Mouse (Mus musculus) layer of hippocampus, adult 2 months (tissue): ENCODE measurements at regions not wholly inside any gene's neighbourhood (a gene's known extent, or its start where the extent isn't known, plus 50 kb on each side); places are given as distances from the start of the nearest gene placed in this dataset.
A peak's percentile ranks its signal among the peaks of the same experiment; 100 is the strongest.

Experiments
- DNase-seq, 2 experiments: peaks; one replicate each; pipeline ENCODE4 v3.0.0; 2022; ENCODE audit warnings: low spot score in 2 of 2
- H3K27ac ChIP-seq: fragments of 200-600 bp; 2 replicates; pipeline ENCODE4 v1.8.1; 2022
- H3K4me3 ChIP-seq: fragments of 200-600 bp; 2 replicates; pipeline ENCODE4 v1.8.1; 2022; ENCODE audit warnings: mild to moderate bottlenecking
- CTCF ChIP-seq: fragments of 200-600 bp; conservative IDR thresholded peaks from 2 replicates; pipeline ENCODE4 v1.8.1; 2022; ENCODE audit warnings: antibody characterized with exemption, mild to moderate bottlenecking, moderate library complexity

DNA sequence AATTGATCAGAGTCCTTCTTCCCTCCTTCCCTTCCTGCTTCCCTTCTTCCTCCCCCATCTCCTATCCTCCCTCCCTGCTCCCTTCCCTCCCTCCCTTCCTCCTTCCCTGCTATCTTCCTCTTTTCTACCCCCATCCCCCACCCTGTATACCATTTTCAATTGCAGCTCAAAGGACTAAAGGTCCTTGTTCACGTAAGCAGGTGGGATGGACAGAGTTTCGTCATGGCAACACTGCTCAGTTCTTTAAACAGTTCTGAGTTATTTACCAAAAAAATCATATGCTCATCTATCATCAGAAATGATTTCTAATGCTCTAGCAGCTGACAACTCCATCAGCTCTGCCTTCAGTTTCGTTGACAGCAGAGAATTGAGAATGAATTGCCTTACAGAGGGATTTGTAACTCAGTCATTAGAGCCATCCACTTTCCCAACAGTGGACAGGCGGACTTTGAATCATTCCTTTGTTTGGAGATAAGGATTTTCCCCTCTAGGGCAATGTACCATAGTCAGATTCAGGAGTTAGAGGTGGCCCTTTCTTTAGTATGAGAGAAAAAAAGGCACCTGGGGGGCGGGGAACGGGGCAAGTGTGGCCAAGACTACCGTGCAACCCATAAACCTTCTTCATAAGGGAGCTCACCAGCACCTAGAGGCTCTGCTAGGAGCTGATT, 113.7 kb upstream of the Lrig1 start:
- no peak overlapping the region for H3K27ac ChIP-seq
- TF ChIP-seq CTCF = no peak
- no peak for DNase-seq
- H3K4me3 ChIP-seq = no peak overlapping the region

- no peak overlapping the region for H3K4me3 ChIP-seq
- H3K27ac ChIP-seq = no peak overlapping the region
- DNase-seq = no peak
- no peak for TF ChIP-seq CTCF
Observed at GRCm38 (mm10) chr6:94811846-94812245, 111.9 kb upstream of the Lrig1 start.

DNA sequence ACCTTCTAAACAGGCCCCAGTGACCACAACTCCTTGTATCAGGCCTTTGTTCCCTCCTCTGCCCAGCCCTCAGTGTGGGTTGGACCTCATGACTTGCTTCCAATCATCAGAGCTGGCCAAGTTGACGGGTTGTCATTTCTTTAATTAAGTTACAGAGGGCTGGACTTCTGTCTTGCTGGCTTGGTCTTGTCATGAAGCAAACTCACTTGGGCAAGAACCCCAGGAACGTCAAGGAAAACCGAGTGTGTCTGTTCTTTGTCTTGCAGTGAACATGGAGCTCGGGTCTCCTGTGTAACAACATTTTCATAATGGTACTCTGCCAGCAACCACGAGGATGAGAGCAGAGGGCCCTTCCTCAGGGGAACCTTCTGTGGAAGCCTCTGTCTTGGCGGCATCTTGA, 107.3 kb upstream of the Lrig1 start:
- Histone ChIP-seq H3K4me3 (no peak overlapping the region), H3K27ac (no peak overlapping the region)
- no peak for DNase-seq
- no peak for TF ChIP-seq CTCF

- no peak for DNase-seq
- no peak overlapping the region for H3K4me3 ChIP-seq
- TF ChIP-seq CTCF = no peak
- no peak overlapping the region for H3K27ac ChIP-seq
Observed at GRCm38 (mm10) chr6:94806481-94807160, 106.7 kb upstream of the Lrig1 start.

DNA sequence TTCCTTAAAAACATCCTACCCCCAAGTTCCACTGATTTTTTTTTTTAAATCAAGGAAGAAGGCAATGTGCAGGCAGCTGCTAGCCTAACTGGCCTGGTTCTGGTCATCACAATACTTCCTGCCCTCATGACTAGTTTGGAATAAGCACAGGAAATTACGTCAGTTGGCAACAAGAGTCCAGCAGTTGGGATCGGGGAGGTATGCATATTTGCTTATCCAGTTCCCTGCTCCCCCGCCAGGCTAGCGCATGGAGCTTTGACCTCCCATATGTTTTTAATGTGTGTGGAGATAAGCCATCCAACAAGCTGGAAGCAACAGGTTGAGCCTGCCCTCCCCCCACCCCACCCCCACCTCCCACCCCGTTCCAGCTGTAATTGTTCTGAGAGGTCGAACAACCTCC, 105.7 kb upstream of the Lrig1 start:
- no peak overlapping the region for H3K27ac ChIP-seq
- no peak for TF ChIP-seq CTCF
- no peak overlapping the region for H3K4me3 ChIP-seq
- DNase-seq = no peak

- H3K4me3 ChIP-seq = no peak overlapping the region
- DNase-seq = no peak
Observed at GRCm38 (mm10) chr6:94804284-94804815, 104.4 kb upstream of the Lrig1 start.

GRCm38 (mm10) chr6:94801039-94801438, 101.1 kb upstream of the Lrig1 start:
- Histone ChIP-seq H3K4me3 (peak overlapping the region; percentile 13; the same call in 1 of the 2 replicates), H3K27ac (no peak overlapping the region)
- TF ChIP-seq CTCF = no peak
- no peak for DNase-seq

More at GRCm38 (mm10) chr6:94804284-94804815, 104.4 kb upstream of the Lrig1 start:
- no peak overlapping the region for H3K27ac ChIP-seq
- no peak for TF ChIP-seq CTCF

- no peak for TF ChIP-seq CTCF
- DNase-seq = no peak
- no peak overlapping the region for H3K4me3 ChIP-seq
- H3K27ac ChIP-seq = no peak overlapping the region
Observed at GRCm38 (mm10) chr6:94798545-94799211, 98.7 kb upstream of the Lrig1 start.

GRCm38 (mm10) chr6:94795442-94795841, 95.5 kb upstream of the Lrig1 start:
- Histone ChIP-seq H3K27ac (no peak overlapping the region), H3K4me3 (no peak overlapping the region)
- TF ChIP-seq CTCF = no peak
- DNase-seq = no peak

GRCm38 (mm10) chr6:94793555-94793954, 93.6 kb upstream of the Lrig1 start:
- Histone ChIP-seq H3K4me3 (no peak overlapping the region), H3K27ac (no peak overlapping the region)
- no peak for TF ChIP-seq CTCF
- DNase-seq = no peak

DNA sequence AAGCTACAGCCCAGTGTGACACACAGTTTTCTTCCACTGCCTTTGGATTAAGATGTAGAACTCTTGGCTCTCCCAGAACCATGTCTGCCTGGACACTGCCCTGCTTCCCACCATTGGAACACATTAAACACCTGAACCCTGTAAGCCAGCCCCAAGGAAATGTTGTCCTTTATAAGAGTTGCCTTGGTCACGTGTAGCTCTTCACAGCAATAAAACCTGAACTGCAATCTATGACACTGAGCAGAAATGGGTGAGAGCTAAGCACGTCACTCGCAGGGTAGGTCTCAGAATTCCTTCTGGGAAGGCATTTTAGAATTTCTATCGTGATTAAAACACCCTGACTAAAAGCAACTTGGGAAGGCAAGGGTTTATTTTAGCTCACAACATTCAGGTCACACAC, 92.4 kb upstream of the Lrig1 start:
- no peak for DNase-seq
- Histone ChIP-seq H3K27ac (no peak overlapping the region), H3K4me3 (no peak overlapping the region)
- TF ChIP-seq CTCF = no peak

DNA sequence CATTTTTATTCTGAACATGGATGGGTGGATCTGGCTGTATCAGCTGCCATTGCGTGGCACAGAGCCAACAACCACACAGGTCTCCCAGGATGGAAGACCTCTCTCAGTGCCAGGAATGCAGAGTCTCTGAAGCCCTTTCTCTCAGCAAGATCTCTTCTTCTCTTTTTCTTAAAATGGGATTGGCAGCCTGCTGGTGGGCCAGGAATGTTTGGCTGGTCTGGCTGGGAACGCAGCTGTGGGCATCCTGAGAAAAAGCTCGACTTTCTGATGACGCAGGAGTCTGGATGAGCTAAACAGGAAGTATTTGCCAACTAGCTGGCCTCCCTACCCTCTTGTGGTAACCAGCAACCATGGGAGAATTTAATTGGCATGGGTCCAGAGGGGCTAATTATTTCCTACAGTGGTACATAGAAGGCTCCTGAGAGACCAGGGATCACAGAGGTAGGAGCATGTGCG, 89.4 kb upstream of the Lrig1 start:
- Histone ChIP-seq H3K27ac (no peak overlapping the region), H3K4me3 (no peak overlapping the region)
- no peak for TF ChIP-seq CTCF
- no peak for DNase-seq

DNA sequence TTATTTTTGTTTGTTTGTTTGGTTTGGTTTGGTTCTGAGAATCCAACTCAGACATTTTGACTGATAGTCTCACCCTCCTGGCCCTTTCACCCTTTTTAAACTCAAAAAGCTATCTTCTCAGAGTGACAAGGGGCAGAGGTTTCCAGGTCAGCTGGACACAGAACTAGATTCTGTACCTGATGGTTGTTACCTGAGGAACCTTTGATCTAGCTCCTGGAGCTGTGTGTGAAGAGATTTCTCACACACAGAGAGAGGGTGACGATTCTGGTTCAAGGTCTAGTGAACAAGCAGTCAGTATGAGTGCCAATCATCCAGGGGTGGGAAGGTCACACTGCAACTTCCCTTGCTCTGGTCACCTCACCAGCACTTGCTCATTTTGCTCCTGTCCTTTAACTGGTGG, 83.5 kb upstream of the Lrig1 start:
- H3K4me3 ChIP-seq = no peak overlapping the region
- H3K27ac ChIP-seq = no peak overlapping the region
- no peak for DNase-seq
- no peak for TF ChIP-seq CTCF
